31 mouse cellular contexts compared by ENCODE assay signal in genomic region chr12:33158256-33158655, GRCm38 (mm10). TPM values are rescaled to one million over a fixed set of nuclear protein-coding genes. Genes with fewer than 3 reads are reported as not detected.
DNase-seq lines count a peak whose midpoint lies in the region; ATAC-seq and TF ChIP-seq lines count a peak whose summit lies in the region.
"Had no signal": no experiment of that assay in that cellular context is flagged by ENCODE, and none has a peak within 500 bp of the region (broad histone marks: within the 10 kb centered on the region; RNA-seq: fewer than 3 reads in every experiment).

No protein-coding gene starts in this region.

- no peaks in the 10 kb centered on the region for H3K27me3 ChIP-seq in hindbrain, embryonic 10.5 days (ENCODE audit: insufficient read depth, poor library complexity, severe bottlenecking)
- no peaks in the 10 kb centered on the region for H3K27me3 ChIP-seq in hindbrain, embryonic 13.5 days
- no peaks in the 10 kb centered on the region for H3K27me3 ChIP-seq in forebrain, embryonic 16.5 days (replicated peaks; ENCODE audit: control insufficient read depth, insufficient read depth, low read length)
- H3K27me3 ChIP-seq: forebrain, embryonic 13.5 days; limb, embryonic 15.5 days; liver, embryonic 13.5 days; midbrain, embryonic 15.5 days; neural tube, embryonic 13.5 days; Patski had no signal

- no peak for DNase-seq in hindbrain, embryonic 10.5 days (ENCODE audit: low spot score)
- DNase-seq in CD4-positive, CD25-positive, alpha-beta regulatory T cell, adult 2 months (ENCODE audit: low read depth, low spot score) = peak; percentile 79
- peak; percentile 67 for DNase-seq in naive thymus-derived CD4-positive, alpha-beta T cell, adult 2 months (ENCODE audit: low read depth)
- no peak for DNase-seq in embryo, embryonic 9.5 days (ENCODE audit: extremely low spot score)
- no peak for DNase-seq in urinary bladder, postnatal 10 days (ENCODE audit: low spot score)
- DNase-seq: adrenal gland, adult 2 months; adrenal gland, postnatal 36 days; cerebellum, adult 8-10 months; cerebellum, postnatal 25 days; gastrocnemius, postnatal 14 days; heart, postnatal 36 days; kidney, adult 18-20 months; kidney, postnatal 14 days; liver, embryonic 13.5 days; lung, adult 18-20 months; lung, postnatal 4 days; retina, postnatal 1 day; right cerebral cortex, postnatal 14 days; thymus, postnatal 14 days had no signal

- 0 out of 2 replicates have a peak overlapping the region, but pooled peaks have one; percentile 12 for H3K27ac ChIP-seq in hindbrain, embryonic 10.5 days
- H3K27ac ChIP-seq in hindbrain, embryonic 13.5 days = no peak overlapping the region
- peak overlapping the region; percentile 10; the same call in 1 of the 2 replicates for H3K27ac ChIP-seq in bone marrow macrophage, adult 2 months (ENCODE audit: insufficient read depth, low read depth, low read length)
- no peak overlapping the region for H3K27ac ChIP-seq in forebrain, embryonic 16.5 days (ENCODE audit: low read length)
- H3K27ac ChIP-seq: forebrain, embryonic 13.5 days; heart, embryonic 10.5 days; hindbrain, embryonic 14.5 days; limb, embryonic 15.5 days; liver, embryonic 13.5 days; midbrain, embryonic 15.5 days had no signal

- no peak for ATAC-seq in hindbrain, embryonic 13.5 days (ENCODE audit: low FRiP score)
- ATAC-seq in forebrain, embryonic 16.5 days = no peak
- ATAC-seq: forebrain, embryonic 13.5 days; lung, postnatal 0 days; midbrain, embryonic 15.5 days; Patski had no signal

- peaks cover 17% of the 10 kb centered on the region; the same call in 1 of the 2 replicates for H3K4me1 ChIP-seq in hindbrain, embryonic 10.5 days (replicated peaks)
- peaks cover 41% of the 10 kb centered on the region for H3K4me1 ChIP-seq in hindbrain, embryonic 13.5 days (replicated peaks)
- H3K4me1 ChIP-seq in bone marrow macrophage, adult 2 months (ENCODE audit: control insufficient read depth, insufficient read depth, low read length) = peaks cover 69% of the 10 kb centered on the region
- H3K4me1 ChIP-seq in forebrain, embryonic 16.5 days (replicated peaks; ENCODE audit: control insufficient read depth, insufficient read depth, low read length) = peaks cover 9% of the 10 kb centered on the region

- TF ChIP-seq POLR2A in bone marrow macrophage, adult 2 months (IDR thresholded peaks at IDR 0.05; ENCODE audit: borderline replicate concordance, low read depth, low read length) = no peak

- H3K9ac ChIP-seq in hindbrain, embryonic 13.5 days = no peak overlapping the region
- H3K9ac ChIP-seq in forebrain, embryonic 16.5 days (replicated peaks; ENCODE audit: low read depth, low read length) = no peak overlapping the region
- H3K9ac ChIP-seq: forebrain, embryonic 13.5 days; hindbrain, embryonic 14.5 days; limb, embryonic 15.5 days; liver, embryonic 13.5 days; midbrain, embryonic 15.5 days had no signal

- no peak overlapping the region for H3K4me2 ChIP-seq in hindbrain, embryonic 13.5 days
- H3K4me2 ChIP-seq in forebrain, embryonic 16.5 days (ENCODE audit: low read length) = no peak overlapping the region
- H3K4me2 ChIP-seq: forebrain, embryonic 13.5 days; hindbrain, embryonic 14.5 days; limb, embryonic 15.5 days; liver, embryonic 13.5 days; midbrain, embryonic 15.5 days; neural tube, embryonic 13.5 days had no signal

- H3K36me3 ChIP-seq in hindbrain, embryonic 10.5 days = peaks cover 12% of the 10 kb centered on the region; the same call in 1 of the 2 replicates
- H3K36me3 ChIP-seq in hindbrain, embryonic 13.5 days = 0 out of 2 replicates have a peak, but pooled peaks cover 8% of the 10 kb centered on the region
- no peaks in the 10 kb centered on the region for H3K36me3 ChIP-seq in forebrain, embryonic 16.5 days (ENCODE audit: control insufficient read depth, insufficient read depth)
- H3K36me3 ChIP-seq: heart, embryonic 10.5 days; midbrain, embryonic 15.5 days had no signal

- H3K9me3 ChIP-seq in hindbrain, embryonic 10.5 days = no peaks in the 10 kb centered on the region
- H3K9me3 ChIP-seq in hindbrain, embryonic 13.5 days = no peaks in the 10 kb centered on the region
- H3K9me3 ChIP-seq in forebrain, embryonic 16.5 days (ENCODE audit: control insufficient read depth, low read length) = no peaks in the 10 kb centered on the region
- H3K9me3 ChIP-seq: forebrain, embryonic 13.5 days; G1E; heart, embryonic 10.5 days; limb, embryonic 15.5 days; liver, embryonic 13.5 days; midbrain, embryonic 15.5 days; neural tube, embryonic 13.5 days had no signal

- WGBS in hindbrain, embryonic 10.5 days = 81% methylated on average over 8 of the region's 8 CpGs
- 83% methylated on average over 8 of the region's 8 CpGs for WGBS in hindbrain, embryonic 13.5 days
- 93% methylated on average over 8 of the region's 8 CpGs for WGBS in forebrain, embryonic 16.5 days

- H3K4me3 ChIP-seq in hindbrain, embryonic 10.5 days = no peak overlapping the region
- H3K4me3 ChIP-seq in hindbrain, embryonic 13.5 days = no peak overlapping the region
- H3K4me3 ChIP-seq in bone marrow macrophage, adult 2 months (ENCODE audit: insufficient read depth, low read length) = no peak overlapping the region
- H3K4me3 ChIP-seq in forebrain, embryonic 16.5 days (replicated peaks; ENCODE audit: low read length) = no peak overlapping the region
- H3K4me3 ChIP-seq: forebrain, embryonic 13.5 days; heart, embryonic 10.5 days; limb, embryonic 15.5 days; liver, embryonic 13.5 days; midbrain, embryonic 15.5 days; neural tube, embryonic 13.5 days had no signal

- no peak for TF ChIP-seq CTCF in bone marrow macrophage, adult 2 months (IDR thresholded peaks at IDR 0.05; ENCODE audit: low read depth, low read length)

RNA-seq across cellular contexts. Expression of gene Atxn7l1, which starts 10.8 kb away (rescaled TPM):
- polyA plus RNA-seq in hindbrain, embryonic 10.5 days (2016; fragmentation: Nextera tagmentation; extraction: Ambion mirVana) = 11.2 and 12.7 TPM in 2 replicates
- polyA plus RNA-seq in hindbrain, embryonic 13.5 days (2015; fragmentation: Nextera tagmentation; extraction: Ambion mirVana) = 19.9 and 22.4 TPM in 2 replicates
- polyA plus RNA-seq in bone marrow macrophage, adult 2 months (2012; ENCODE audit: insufficient read depth, insufficient read length, missing spikeins) = 85.0 and 90.6 TPM in 2 replicates
- polyA plus RNA-seq in forebrain, embryonic 16.5 days (2015; fragmentation: Nextera tagmentation; extraction: Ambion mirVana) = 15.3 and 19.9 TPM in 2 replicates

Comparison
In these comparisons a context has a peak if more than half of its experiments do, and no peak if none do; other contexts are left out.
1. H3K27ac ChIP-seq: peak in hindbrain, embryonic 10.5 days (single experiment) and bone marrow macrophage, adult 2 months (single experiment); none in hindbrain, embryonic 13.5 days (single experiment) and forebrain, embryonic 16.5 days (single experiment).
2. DNase-seq: peak in CD4-positive, CD25-positive, alpha-beta regulatory T cell, adult 2 months (single experiment) and naive thymus-derived CD4-positive, alpha-beta T cell, adult 2 months (single experiment); none in hindbrain, embryonic 10.5 days (single experiment), embryo, embryonic 9.5 days (single experiment) and urinary bladder, postnatal 10 days (single experiment).